Mouse (Mus musculus): Measurements from ENCODE around the gene BC003965.

DNA sequence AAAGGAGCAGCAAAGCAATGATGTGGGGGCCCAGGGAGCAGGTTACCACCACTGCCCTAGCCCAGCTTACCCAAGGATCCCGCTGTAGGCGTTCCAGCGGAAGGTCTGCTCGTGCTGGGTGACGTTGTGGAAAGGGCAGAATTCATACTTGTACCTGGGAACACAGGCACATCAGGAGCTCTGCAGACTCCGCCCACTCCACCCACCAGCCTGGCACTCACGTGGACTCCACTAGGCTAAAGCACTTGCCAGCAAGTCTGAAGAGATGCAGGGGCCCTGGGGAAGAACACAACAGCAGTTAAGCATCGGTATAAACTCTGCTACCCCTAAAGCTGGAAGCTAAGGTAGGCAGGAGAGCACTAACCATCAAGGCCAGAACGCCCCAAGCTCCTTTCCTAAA is 51.3 kb downstream of the BC003965 start:
- TF ChIP-seq POLR2A (IDR thresholded peaks at IDR 0.05; ENCODE audit: low read depth, low read length): no peak
- TF ChIP-seq CTCF (IDR thresholded peaks at IDR 0.05; ENCODE audit: extremely low read depth, insufficient read length, insufficient replicate concordance, low read depth, low read length): no peak
